Mouse (Mus musculus) liver, adult 2 months (tissue): ENCODE data around the gene Stx11. TPM values are rescaled to one million over a fixed set of nuclear protein-coding genes. Genes with fewer than 3 reads are reported as not detected.

Source experiments
- DNase-seq: peaks from one replicate; pipeline ENCODE4 v3.0.0-alpha.2; 2011; ENCODE audit warnings: low read depth, low spot score; ENCODE audit errors: extremely low read depth
- H3K27ac ChIP-seq: fragments of 200-500 bp; replicated peaks from 2 replicates; pipeline ENCODE4 v1.5.1; 2012; ENCODE audit warnings: low read depth, mild to moderate bottlenecking, control low read depth, inconsistent platforms, low read length; ENCODE audit not compliant: insufficient read depth
- H3K27me3 ChIP-seq: fragments of 200-500 bp; 2 replicates; pipeline ENCODE4 v1.6.1; 2012; ENCODE audit warnings: mild to moderate bottlenecking, moderate library complexity, low read length, inconsistent platforms; ENCODE audit not compliant: control insufficient read depth, insufficient read depth
- H3K36me3 ChIP-seq: fragments of 200-500 bp; 2 replicates; pipeline ENCODE4 v1.6.1; 2012; ENCODE audit warnings: low read length, inconsistent platforms; ENCODE audit not compliant: control insufficient read depth, insufficient read depth
- H3K4me1 ChIP-seq: fragments of 200-500 bp; 2 replicates; pipeline ENCODE4 v1.6.1; 2011; ENCODE audit warnings: low read length; ENCODE audit not compliant: control insufficient read depth, insufficient read depth
- H3K4me3 ChIP-seq: fragments of 200-500 bp; 2 replicates; pipeline ENCODE4 v1.5.1; 2011; ENCODE audit warnings: low read depth, mild to moderate bottlenecking, control low read depth, low read length, moderate library complexity; ENCODE audit not compliant: insufficient read depth
- H3K79me2 ChIP-seq: fragments of 200-500 bp; 2 replicates; pipeline ENCODE4 v1.6.1; 2012; ENCODE audit warnings: inconsistent platforms, mild to moderate bottlenecking, low read length, moderate library complexity; ENCODE audit not compliant: control insufficient read depth, insufficient read depth
- H3K9ac ChIP-seq: fragments of 200-500 bp; 2 replicates; pipeline ENCODE4 v1.6.1; 2012; ENCODE audit warnings: low read depth, mild to moderate bottlenecking, control low read depth, inconsistent platforms, low read length
- CTCF ChIP-seq: fragments of 200-500 bp; IDR thresholded peaks from 2 replicates; pipeline ENCODE4 v1.5.1; 2011; ENCODE audit warnings: low read depth, low read length, control low read depth
- POLR2A ChIP-seq: fragments of 200-500 bp; IDR thresholded peaks from 2 replicates; pipeline ENCODE4 v1.6.1; 2011; ENCODE audit warnings: low read length, control low read depth; ENCODE audit not compliant: insufficient read depth; ENCODE audit errors: extremely low read depth
- WGBS: fragments of 180-500 bp; shearing (Covaris S2); methylation state at CpG from one replicate; pipeline ENCODE4 v1.1.7; 2018; 5-methylcytosine and 5-hydroxymethylcytosine counted together
- polyA plus RNA-seq: library from polyadenylated mRNA; depleted of rRNA; stranded (reverse); fragments of >200 nt; gene quantifications from 2 replicates; pipeline ENCODE4 v1.2.3, GENCODE M21; 2012
- total RNA-seq: library from RNA; depleted of rRNA; stranded (reverse); fragments of >200 nt; gene quantifications from 2 replicates; pipeline ENCODE4 v1.2.3, GENCODE M21; 2014

Stx11 gene
- total and polyA plus RNA-seq, 2 experiments, result 0.18 to 1.5 TPM

GRCm38 (mm10) chr10:12922574-12923353 lies 41.3 kb downstream of the Stx11 start:
- no peaks in the 10 kb centered on the region for H3K27me3 ChIP-seq

GRCm38 (mm10) chr10:12922077-12922573 lies 42.0 kb downstream of the Stx11 start:
- no peaks in the 10 kb centered on the region for H3K36me3 ChIP-seq
- 9% methylated on average over 13 of the region's 13 CpGs for WGBS

More at GRCm38 (mm10) chr10:12922574-12923353, 41.3 kb downstream of the Stx11 start:
- peak overlapping the region; percentile 44 for H3K27ac ChIP-seq
- WGBS, result under 1% methylated on average over 55 of the region's 55 CpGs
- H3K9ac ChIP-seq, result peak overlapping the region; percentile 75
- H3K4me1 ChIP-seq, result no peaks in the 10 kb centered on the region
- no peaks in the 10 kb centered on the region for H3K36me3 ChIP-seq
- TF ChIP-seq CTCF, result peak; percentile 51
- 0 out of 2 replicates have a peak, but pooled peaks have one; percentile 13 for TF ChIP-seq POLR2A
- DNase-seq, result peak; percentile 87
- no peaks in the 10 kb centered on the region for H3K79me2 ChIP-seq
- peak overlapping the region; percentile 82 for H3K4me3 ChIP-seq

GRCm38 (mm10) chr10:12921551-12922040 lies 42.5 kb downstream of the Stx11 start:
- 51% methylated on average over 11 of the region's 11 CpGs for WGBS
- no peak overlapping the region for H3K27ac ChIP-seq
- H3K27me3 ChIP-seq, result no peaks in the 10 kb centered on the region
- H3K36me3 ChIP-seq, result no peaks in the 10 kb centered on the region
- no peak for TF ChIP-seq POLR2A
- no peak for TF ChIP-seq CTCF
- H3K4me3 ChIP-seq, result peak overlapping the region; percentile 20; the same call in 1 of the 2 replicates
- DNase-seq, result peak; percentile 6
- no peaks in the 10 kb centered on the region for H3K4me1 ChIP-seq
- H3K9ac ChIP-seq, result no peak overlapping the region
- H3K79me2 ChIP-seq, result no peaks in the 10 kb centered on the region

More at GRCm38 (mm10) chr10:12922077-12922573, 42.0 kb downstream of the Stx11 start:
- DNase-seq, result no peak
- Histone ChIP-seq H3K27ac (no peak overlapping the region), H3K79me2 (no peaks in the 10 kb centered on the region), H3K27me3 (no peaks in the 10 kb centered on the region), H3K4me1 (no peaks in the 10 kb centered on the region), H3K9ac (no peak overlapping the region), H3K4me3 (peak overlapping the region; percentile 82)
- TF ChIP-seq POLR2A (no peak), CTCF (no peak)

- no peak for TF ChIP-seq POLR2A
- peak; percentile 19; the same call in 1 of the 2 replicates for TF ChIP-seq CTCF
- Histone ChIP-seq H3K9ac (no peak overlapping the region), H3K27ac (no peak overlapping the region), H3K4me3 (no peak overlapping the region), H3K36me3 (no peaks in the 10 kb centered on the region), H3K27me3 (no peaks in the 10 kb centered on the region), H3K4me1 (no peaks in the 10 kb centered on the region), H3K79me2 (no peaks in the 10 kb centered on the region)
- peak; percentile 64 for DNase-seq
- 46% methylated on average over 5 of the region's 5 CpGs for WGBS
Observed at GRCm38 (mm10) chr10:12919287-12919686, 44.8 kb downstream of the Stx11 start.

- no peak overlapping the region for H3K9ac ChIP-seq
- no peaks in the 10 kb centered on the region for H3K4me1 ChIP-seq
- DNase-seq, result no peak
- H3K27me3 ChIP-seq, result no peaks in the 10 kb centered on the region
- no peak for TF ChIP-seq CTCF
- no peak for TF ChIP-seq POLR2A
- 80% methylated on average over 1 of the region's 1 CpGs for WGBS
- no peak overlapping the region for H3K4me3 ChIP-seq
- H3K79me2 ChIP-seq, result no peaks in the 10 kb centered on the region
- H3K36me3 ChIP-seq, result no peaks in the 10 kb centered on the region
- H3K27ac ChIP-seq, result no peak overlapping the region
Observed at GRCm38 (mm10) chr10:12917626-12918025, 46.5 kb downstream of the Stx11 start.
